Mouse (Mus musculus): ENCODE data around the gene Vmn1r40. TPM values are rescaled to one million over a fixed set of nuclear protein-coding genes. Genes with fewer than 3 reads are reported as not detected.

Gene Vmn1r40
- not detected for polyA plus RNA-seq (2017; shearing (Covaris generic))

DNA sequence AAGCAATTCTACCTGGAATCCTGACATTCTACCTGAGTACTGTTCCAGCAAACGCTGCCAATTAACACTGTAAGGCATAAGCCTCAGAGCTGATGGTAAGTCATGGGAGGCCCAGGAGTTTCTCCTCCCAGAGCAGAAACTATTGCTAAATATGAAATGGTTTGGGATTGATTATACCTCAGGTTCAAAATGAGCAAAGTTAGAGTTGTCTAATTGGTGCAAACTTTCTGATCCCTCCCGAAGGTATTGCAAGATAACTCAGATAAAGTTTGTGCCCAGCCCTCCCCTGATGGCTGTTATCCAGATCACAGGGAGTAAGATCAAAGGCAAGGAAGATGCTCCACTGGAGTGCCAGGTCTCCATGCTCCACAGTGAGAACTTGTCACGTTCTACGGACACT is at the start of gene Vmn1r40:
TSS of gene Vmn1r40 (plus strand) at position 301 of the 400 bp plus-strand sequence.

GRCm38 (mm10) chr6:89740466-89740865 is 33.1 kb downstream of the Vmn1r40 start, which contains the start of gene Vmn1r41:
Gene Vmn1r41 (plus strand): TSS chr6:89740766.

Other genes with a start within 250 kb of the Vmn1r40 start
- 7.7 TPM for gene Chchd6, start 111.9 kb upstream of the Vmn1r40 start, polyA plus RNA-seq (2017; shearing (Covaris generic))
- gene Txnrd3, start 63.6 kb upstream of the Vmn1r40 start, polyA plus RNA-seq (2017; shearing (Covaris generic)), result 1.6 TPM
- gene Vmn1r41, start 33.2 kb downstream of the Vmn1r40 start, polyA plus RNA-seq (2017; shearing (Covaris generic)), result not detected
- not detected for gene Vmn1r42, start 168.9 kb downstream of the Vmn1r40 start, polyA plus RNA-seq (2017; shearing (Covaris generic))
- gene Vmn1r43, start 168.9 kb downstream of the Vmn1r40 start, polyA plus RNA-seq (2017; shearing (Covaris generic)), result not detected
- gene Vmn1r44, start 176.1 kb downstream of the Vmn1r40 start, polyA plus RNA-seq (2017; shearing (Covaris generic)), result not detected
- gene Vmn1r45, start 233.1 kb downstream of the Vmn1r40 start, polyA plus RNA-seq (2017; shearing (Covaris generic)), result not detected

Data from inflammation-experienced regulatory T-cells, adult 16 weeks (primary cell).